Mouse (Mus musculus): ENCODE measurements around the gene Hif3a. TPM values are rescaled to one million over a fixed set of nuclear protein-coding genes. Genes with fewer than 3 reads are reported as not detected.

Gene Hif3a
- total and polyA plus RNA-seq, 3 experiments, result 0.05 to 0.49 (median 0.08) TPM

GRCm38 (mm10) chr7:17004716-17005115 lies 57.5 kb downstream of the Hif3a start:
- Histone ChIP-seq H3K79me2 (replicated peaks; ENCODE audit: control insufficient read depth, extremely low read depth, insufficient read depth, poor library complexity, severe bottlenecking) (no peaks in the 10 kb centered on the region), H3K9me3 (replicated peaks; ENCODE audit: low read length) (no peaks in the 10 kb centered on the region), H3K27ac (ENCODE audit: insufficient read depth, low read depth) (no peak overlapping the region), H3K36me3 (replicated peaks in 1 of 2; ENCODE audit: control insufficient read depth in 1 of 2, insufficient read depth in 1 of 2, low read length in 1 of 2) (peaks cover 63 to 93% of the 10 kb centered on the region in 2 experiments), H3K27me3 (replicated peaks) (no peaks in the 10 kb centered on the region), H3K4me2 (ENCODE audit: insufficient read depth, low read depth, poor library complexity, severe bottlenecking) (no peak overlapping the region), H3K4me1 (ENCODE audit: control insufficient read depth in 1 of 2, insufficient read depth in 2 of 2) (peaks cover 0 to 12% of the 10 kb centered on the region in 2 experiments; a peak in 1 of 4 replicates), H3K4me3 (replicated peaks in 1 of 3; ENCODE audit: low read depth in 2 of 3, low read length in 2 of 3, poor library complexity in 1 of 3) (no peak overlapping the region), H3K9ac (ENCODE audit: insufficient read depth, low read depth) (no peak overlapping the region)
- in situ Hi-C loops (cut with MboI; ENCODE audit: low pct_ligation_motif_present, low pct_unique_long_range_greater_than_20kb, low sequenced_read_pairs) (loop anchor here (5.0 kb wide), 1 partner anchor 63 kb away; no protein-coding TSS in a partner anchor), dilution Hi-C loops (cut with MboI; ENCODE audit: extremely low pct_ligation_motif_present, extremely low pct_unique_long_range_greater_than_20kb, low sequenced_read_pairs) (no loop called here)
- DNase-seq (ENCODE audit: extremely low read depth), result no peak
- TF ChIP-seq UBTF (IDR thresholded peaks at IDR 0.05; ENCODE audit: low read depth, low read length) (no peak), RCOR1 (conservative IDR thresholded peaks at IDR 0.05; ENCODE audit: low read depth, low read length) (no peak), HCFC1 (IDR thresholded peaks at IDR 0.05; ENCODE audit: low read depth, low read length) (no peak), ZC3H11A (IDR thresholded peaks at IDR 0.05; ENCODE audit: low read depth, low read length) (no peak), MAZ (IDR thresholded peaks at IDR 0.05; ENCODE audit: low read depth, low read length) (no peak), ZKSCAN1 (IDR thresholded peaks at IDR 0.05; ENCODE audit: borderline replicate concordance, low read depth, low read length) (no peak), USF2 (conservative IDR thresholded peaks at IDR 0.05; ENCODE audit: low read depth, low read length) (no peak)

GRCm38 (mm10) chr7:17003230-17003960 lies 58.8 kb downstream of the Hif3a start:
- no peak overlapping the region for H3K4me3 ChIP-seq (replicated peaks in 1 of 3; ENCODE audit: low read depth in 2 of 3, low read length in 2 of 3, poor library complexity in 1 of 3)
- peaks cover 0 to 12% of the 10 kb centered on the region in 2 experiments; a peak in 1 of 4 replicates for H3K4me1 ChIP-seq (ENCODE audit: control insufficient read depth in 1 of 2, insufficient read depth in 2 of 2)
- no peaks in the 10 kb centered on the region for H3K79me2 ChIP-seq (replicated peaks; ENCODE audit: control insufficient read depth, extremely low read depth, insufficient read depth, poor library complexity, severe bottlenecking)
- H3K27ac ChIP-seq (ENCODE audit: insufficient read depth, low read depth), result no peak overlapping the region
- H3K9ac ChIP-seq (ENCODE audit: insufficient read depth, low read depth), result no peak overlapping the region
- H3K27me3 ChIP-seq (replicated peaks), result no peaks in the 10 kb centered on the region
- in situ Hi-C loops (cut with MboI; ENCODE audit: low pct_ligation_motif_present, low pct_unique_long_range_greater_than_20kb, low sequenced_read_pairs), result loop anchor here (5.0 kb wide), 1 partner anchor 64 kb away; no protein-coding TSS in a partner anchor
- dilution Hi-C loops (cut with MboI; ENCODE audit: extremely low pct_ligation_motif_present, extremely low pct_unique_long_range_greater_than_20kb, low sequenced_read_pairs), result no loop called here
- no peak for DNase-seq (ENCODE audit: extremely low read depth)
- H3K36me3 ChIP-seq (replicated peaks in 1 of 2; ENCODE audit: control insufficient read depth in 1 of 2, insufficient read depth in 1 of 2, low read length in 1 of 2), result peaks cover 51 to 81% of the 10 kb centered on the region in 2 experiments
- H3K4me2 ChIP-seq (ENCODE audit: insufficient read depth, low read depth, poor library complexity, severe bottlenecking), result no peak overlapping the region
- no peaks in the 10 kb centered on the region for H3K9me3 ChIP-seq (replicated peaks; ENCODE audit: low read length)
- TF ChIP-seq GABPA (IDR thresholded peaks at IDR 0.05; ENCODE audit: insufficient replicate concordance, low read depth, low read length) (no peak), CHD2 (IDR thresholded peaks at IDR 0.05; ENCODE audit: low read length) (no peak), ZKSCAN1 (IDR thresholded peaks at IDR 0.05; ENCODE audit: borderline replicate concordance, low read depth, low read length) (no peak), ETS1 (conservative IDR thresholded peaks at IDR 0.05; ENCODE audit: low read depth, low read length) (no peak), RAD21 (IDR thresholded peaks at IDR 0.05; ENCODE audit: low read depth, low read length) (no peak), KAT2A (IDR thresholded peaks at IDR 0.05; ENCODE audit: insufficient replicate concordance, low read length) (no peak), IRF4 (IDR thresholded peaks at IDR 0.05; ENCODE audit: low read depth, low read length) (no peak), SMC3 (IDR thresholded peaks at IDR 0.05; ENCODE audit: low read depth, low read length) (no peak), BHLHE40 (IDR thresholded peaks at IDR 0.05; ENCODE audit: low read depth, low read length) (no peak), MAFK (IDR thresholded peaks at IDR 0.05; ENCODE audit: insufficient replicate concordance, low read length) (no peak), POLR2AphosphoS2 (IDR thresholded peaks at IDR 0.05; ENCODE audit: low read depth, low read length) (no peak), MYC (IDR thresholded peaks at IDR 0.05; ENCODE audit: low read depth, low read length) (no peak), ZMIZ1 (IDR thresholded peaks at IDR 0.05; ENCODE audit: low read depth, low read length) (no peak), NELFE (IDR thresholded peaks at IDR 0.05; ENCODE audit: low read depth, low read length) (no peak), POLR2A (IDR thresholded peaks at IDR 0.05; ENCODE audit: low read depth, low read length) (no peak)

All from CH12.LX (cell line).